Mouse (Mus musculus) testis, postnatal 10 days (tissue): ENCODE results near the gene Kin.

Experiments
- DNase-seq: peaks from one replicate; pipeline ENCODE4 v3.0.0; 2021; ENCODE audit warnings: low spot score

Kin gene

DNA sequence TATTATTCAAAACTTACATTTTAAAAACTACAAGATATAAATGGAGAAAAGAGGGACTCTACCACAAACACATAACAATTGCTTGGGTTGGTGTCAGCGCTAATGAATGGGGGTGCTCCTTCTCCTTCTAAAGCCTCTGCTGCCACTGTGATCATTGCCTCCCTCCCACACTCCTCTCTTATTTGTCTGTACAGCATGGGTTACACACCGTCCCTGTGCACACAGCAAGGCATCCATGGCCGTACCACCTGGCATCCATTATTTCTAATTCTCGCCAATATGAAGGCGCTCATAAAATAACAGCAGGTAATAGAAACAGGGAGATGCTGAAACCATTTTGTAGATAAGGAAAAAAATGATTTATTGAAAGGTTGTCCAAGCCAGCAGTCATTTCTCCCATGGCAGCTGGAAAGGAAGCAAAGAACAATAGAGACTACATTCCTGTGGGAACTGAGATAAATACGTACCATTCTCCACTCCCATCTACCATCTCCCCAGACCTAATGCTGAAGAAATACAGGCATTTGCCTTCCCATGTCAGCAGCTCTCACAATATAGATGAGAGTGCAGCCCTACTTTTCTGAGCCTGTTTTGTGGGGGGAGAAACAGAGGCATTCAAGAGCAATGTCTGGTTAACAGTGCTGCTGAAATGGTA is 28.3 kb downstream of the Kin start:
- DNase-seq: no peak

DNA sequence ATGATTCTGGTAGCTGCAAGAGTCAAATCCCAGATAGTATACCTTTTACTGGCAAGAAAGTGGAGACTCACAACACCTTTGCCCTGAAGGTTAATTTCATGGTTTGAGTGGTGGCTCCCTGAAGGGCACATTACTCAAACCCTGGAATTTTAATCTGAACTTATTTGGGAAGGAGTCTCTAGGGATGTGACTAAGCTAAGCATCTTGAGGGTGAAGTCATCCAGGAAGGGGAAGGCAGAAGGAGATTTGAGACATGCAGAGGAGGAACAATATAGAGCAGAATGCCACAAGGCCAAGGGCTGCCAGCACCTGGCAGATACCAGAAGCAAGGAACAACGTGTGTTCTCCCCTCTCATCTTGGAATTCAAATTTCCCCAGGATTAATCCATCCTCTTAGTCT is 38.4 kb downstream of the Kin start:
- DNase-seq: no peak

DNA sequence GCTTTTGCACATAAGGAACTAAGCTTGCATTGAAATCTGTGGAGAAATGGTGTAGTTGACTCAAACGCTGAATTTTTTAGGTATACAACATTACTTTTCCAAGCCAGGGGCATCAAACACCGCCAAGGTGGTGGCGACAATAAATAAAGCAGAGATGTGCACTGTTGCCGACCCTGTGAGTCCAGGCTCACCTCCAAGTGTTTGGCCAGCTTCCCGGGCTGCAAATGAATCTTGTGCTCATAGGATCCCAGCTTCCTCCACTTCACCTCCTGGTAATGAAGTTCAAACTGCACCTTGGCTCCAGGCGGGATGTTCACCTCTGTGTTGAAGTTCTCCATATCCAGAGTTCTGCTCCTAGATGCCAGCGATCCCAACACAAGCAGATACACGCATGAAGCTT is 38.9 kb downstream of the Kin start:
- no peak for DNase-seq

DNA sequence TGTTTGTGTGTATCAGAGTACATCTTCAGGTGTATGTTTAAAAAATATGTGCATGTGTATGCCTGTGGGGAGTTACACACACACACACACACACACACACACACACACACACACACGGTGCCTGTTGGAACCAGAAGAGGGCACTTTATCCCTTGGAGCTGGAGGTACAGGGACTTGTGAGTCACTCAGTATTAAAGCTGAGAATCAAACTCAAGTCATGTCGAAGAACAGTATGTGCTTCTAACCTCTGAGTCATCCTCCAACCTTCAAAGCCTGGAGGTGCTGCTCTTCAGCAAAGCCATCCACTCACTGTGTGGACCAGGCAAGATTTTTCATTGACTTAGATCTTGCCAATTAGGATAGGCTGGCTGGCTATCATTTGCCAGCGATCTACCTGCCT is 41.4 kb downstream of the Kin start:
- DNase-seq: no peak

DNA sequence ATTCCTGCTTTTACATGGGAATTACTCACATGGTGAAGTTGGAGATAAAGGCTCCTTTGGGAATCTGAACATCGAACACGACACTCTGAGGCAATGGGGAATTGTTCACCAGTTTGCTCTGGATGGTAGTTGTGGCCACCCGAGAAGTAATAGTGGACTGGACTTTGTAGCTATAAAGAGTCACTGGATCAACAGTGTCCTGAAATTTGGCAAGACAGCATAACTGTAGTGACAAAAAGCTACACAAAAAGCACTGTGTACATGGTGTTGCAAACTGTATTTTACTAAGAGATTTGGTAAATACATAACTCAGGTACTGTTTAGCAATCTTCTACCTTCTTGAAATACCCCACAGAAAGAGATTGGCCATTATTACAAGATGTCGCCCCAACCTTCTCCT is 45.7 kb downstream of the Kin start:
- DNase-seq: no peak

DNA sequence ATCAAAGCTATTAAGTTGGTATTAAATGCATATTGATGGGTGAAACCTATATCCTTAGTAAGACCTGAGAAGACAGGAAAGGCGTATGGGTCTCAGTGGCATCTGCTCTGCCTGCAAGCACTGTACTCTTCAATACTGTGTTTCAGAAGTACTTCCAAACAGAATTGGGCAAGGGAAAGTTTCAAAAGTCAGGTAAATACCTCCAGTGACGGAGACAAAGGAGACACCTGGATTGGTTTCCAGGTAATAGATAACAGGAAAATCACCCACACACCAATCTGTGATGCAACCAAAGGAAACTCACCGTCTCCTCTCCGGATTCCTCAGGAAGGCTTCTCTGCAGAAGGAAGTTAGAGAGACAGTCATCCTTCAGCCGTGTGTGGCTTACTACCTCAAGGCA is 47.1 kb downstream of the Kin start:
- DNase-seq: no peak

DNA sequence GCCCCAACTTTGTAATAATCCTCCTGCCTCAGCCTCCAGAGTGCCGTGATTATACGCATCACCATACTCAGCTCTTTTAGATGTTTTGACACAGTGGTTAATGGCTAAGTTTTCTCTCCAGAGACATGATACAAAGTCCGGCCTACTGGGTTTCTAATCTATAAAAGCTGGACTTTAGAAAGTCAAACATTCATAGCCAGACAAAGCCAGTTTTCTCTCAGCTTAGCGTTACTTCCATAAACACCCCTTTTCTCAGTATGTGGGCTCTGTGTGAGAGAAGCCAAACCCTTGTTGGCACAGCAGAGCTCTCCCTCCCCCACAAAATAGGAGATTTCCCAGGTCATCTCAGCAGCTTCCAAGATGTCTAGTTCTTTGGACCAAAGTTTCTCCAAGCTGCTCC is 48.2 kb downstream of the Kin start:
- no peak for DNase-seq

DNA sequence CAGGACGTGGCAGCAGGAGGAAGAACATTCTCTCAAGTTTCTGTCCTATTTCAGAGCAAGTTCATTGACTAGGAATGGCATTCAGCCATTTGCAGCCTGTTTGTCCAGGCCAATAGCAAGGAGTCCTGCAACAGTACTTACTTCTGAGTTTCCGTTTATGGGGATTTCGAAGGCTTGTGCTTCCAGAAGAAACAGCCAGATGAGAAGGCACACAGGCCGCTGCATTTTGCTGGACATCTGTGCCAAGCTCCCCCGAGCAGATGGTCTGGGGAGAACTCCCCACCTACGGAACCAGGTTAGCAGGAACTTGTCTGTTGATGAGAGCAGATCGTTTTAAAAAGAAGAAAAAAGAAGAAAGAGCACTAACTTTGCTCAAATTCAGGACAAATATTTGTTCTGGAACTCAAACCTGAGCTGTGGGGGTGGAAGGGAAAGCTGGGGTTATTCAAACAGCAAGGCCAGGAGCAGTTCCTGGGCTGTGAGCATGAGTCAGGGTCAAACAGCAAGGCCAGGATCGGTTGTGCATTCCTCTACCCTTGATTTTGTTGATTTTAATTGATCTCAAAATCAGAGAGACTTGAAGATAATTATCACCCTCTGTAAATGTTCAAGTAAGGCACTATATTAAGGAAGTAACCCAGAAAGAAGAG is 50.1 kb downstream of the Kin start:
- no peak for DNase-seq

DNA sequence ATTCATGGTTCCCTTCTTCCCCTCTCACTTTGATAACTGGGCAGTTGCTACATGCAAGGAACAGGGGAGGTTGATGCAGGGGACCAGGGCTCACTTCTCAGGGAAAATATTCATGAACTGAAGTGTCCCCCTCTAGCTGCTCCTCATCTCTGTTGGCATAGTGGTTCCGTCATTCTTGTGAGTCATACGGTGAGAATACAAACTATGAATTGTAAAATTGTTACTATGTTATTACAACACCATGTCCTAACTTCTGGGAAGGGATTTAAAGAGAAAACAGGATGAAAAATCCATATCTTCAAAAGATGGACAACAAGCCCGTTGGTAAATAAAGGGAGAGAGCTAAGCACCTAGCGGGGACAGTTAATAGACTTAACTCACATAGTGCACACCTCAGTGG is 50.9 kb downstream of the Kin start, which contains the start of gene Itih2:
Gene Itih2 (minus strand): TSS at position 101 of the 400 bp plus-strand sequence.
- no peak for DNase-seq

DNA sequence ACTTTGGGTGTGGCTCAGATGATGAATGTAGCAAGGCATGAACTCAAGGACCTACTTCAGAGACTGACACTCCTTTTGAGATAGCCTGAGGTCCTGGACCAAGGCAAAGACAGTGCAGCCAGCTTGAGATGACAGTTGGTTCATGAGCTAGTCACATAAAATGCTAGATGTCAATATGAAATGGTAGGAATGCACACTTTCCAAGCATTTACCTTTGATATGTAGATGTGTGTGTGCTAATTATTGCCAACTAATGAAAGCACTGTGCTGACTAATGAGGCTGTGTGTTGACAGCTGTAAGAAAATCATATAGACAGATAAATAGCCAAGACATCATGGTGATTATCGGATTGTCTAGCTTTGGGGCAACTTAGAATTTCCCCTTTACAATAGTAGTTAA is 51.7 kb downstream of the Kin start:
- no peak for DNase-seq

DNA sequence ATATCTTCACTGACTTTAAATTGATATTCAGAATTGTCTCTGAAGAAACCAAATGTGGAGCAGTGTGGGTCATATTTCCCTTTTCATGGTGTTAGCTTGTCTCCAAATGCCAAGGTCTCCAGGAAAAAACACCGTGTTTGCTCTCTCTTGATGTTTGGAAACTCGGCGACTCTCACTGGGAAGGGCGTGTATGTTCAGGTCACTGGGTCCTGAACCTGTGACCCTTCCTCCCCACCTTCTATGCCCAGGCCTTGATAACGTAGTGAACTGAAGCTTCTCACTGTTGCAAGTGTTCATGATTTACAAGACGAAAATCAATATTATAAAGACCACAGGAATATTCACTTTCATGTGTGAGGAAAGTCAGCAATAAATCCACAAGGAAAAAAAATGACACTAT is 53.5 kb downstream of the Kin start:
- no peak for DNase-seq

DNA sequence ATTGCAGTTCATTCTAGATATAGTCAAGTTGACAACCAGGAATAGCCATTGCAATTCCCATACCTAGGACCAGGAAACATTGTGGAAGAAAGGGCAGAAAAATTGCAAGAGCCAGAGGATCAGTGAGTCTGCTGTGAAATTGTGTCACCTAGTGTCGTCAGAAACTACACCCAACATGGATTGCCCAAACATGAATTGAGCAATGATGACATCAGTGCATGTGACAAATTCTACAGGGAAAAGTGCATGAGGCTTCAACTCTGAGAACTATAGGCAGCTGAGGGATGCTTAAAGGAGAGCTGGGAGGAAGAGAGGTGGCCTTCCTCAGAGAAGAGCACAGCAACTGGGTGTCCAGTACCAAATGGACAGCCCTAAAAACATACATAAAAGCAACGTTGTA is 56.9 kb downstream of the Kin start:
- no peak for DNase-seq

DNA sequence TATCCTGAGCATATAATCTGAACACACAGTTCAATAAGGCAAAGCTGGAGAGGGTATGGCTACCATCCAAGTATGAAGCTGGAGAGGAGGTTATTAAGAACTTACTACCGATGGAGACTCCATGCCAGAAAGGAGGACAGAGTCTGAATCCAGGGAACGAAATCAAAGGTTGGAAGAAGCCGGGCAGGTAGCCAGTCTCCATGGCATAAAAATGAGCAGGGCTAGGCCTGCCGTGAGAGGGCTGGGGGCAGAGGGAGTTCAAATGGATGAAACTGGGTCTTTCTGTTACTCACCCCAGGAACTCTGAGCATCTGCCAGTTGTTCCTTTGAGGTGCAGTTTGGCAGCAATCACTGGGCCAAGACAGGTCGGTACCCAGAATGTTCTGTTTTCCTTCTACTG is 60.1 kb downstream of the Kin start:
- no peak for DNase-seq
